Mouse (Mus musculus): ENCODE results near the gene Vmn1r46.
"Not testable (repeated sequence)": the region's sequence is repeated elsewhere in the genome, so short reads cannot be mapped to it uniquely, and the experiment has no call there.

Gene Vmn1r46

DNA sequence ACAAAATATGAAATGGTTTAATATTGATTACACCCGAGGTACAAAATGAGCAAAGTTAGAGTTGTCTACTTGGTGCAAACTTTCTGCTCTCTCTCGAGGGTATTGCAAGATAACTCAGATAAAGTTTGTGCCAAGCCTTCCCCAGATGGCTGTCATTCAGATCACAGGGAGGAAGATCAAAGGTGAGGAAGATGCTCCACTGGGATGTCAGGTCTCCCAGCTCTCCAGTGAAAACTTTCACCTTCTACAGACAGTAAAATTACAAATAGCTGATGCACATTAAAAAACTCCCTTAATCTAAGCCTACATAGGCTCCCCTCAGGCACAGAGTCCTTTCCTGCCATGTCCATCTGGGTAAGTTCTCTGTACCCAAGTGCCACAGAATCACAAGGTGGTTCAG is at the start of gene Vmn1r46:
Vmn1r46 (plus strand) TSS at position 301 of the 400 bp plus-strand sequence.
- in situ Hi-C loops (cut with MboI; ENCODE audit: low sequenced_read_pairs) = no loop called here

DNA sequence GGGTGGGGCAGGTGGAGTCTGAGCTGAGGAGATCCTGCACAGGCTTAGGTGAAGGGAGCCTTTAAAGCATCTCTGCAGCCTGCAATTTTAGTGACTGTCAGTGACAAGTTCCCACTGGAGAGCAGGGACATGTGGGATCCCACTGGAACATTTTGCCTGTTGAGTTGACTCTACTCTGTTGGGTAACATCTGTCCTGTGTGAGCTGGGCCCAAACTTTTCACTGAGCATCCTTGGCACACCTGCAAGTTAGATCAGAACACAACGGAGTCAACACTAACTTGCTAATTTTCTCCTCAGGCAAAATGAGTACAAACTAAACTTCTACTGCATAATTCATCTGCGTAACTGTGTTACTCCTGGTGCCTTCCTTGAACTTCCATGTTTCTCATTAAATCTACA is 28.6 kb upstream of the Vmn1r46 start, which contains the start of gene Vmn1r45:
Vmn1r45 (minus strand) TSS at position 101 of the 400 bp plus-strand sequence.
- in situ Hi-C loops (cut with MboI; ENCODE audit: low sequenced_read_pairs) = not testable (repeated sequence)

DNA sequence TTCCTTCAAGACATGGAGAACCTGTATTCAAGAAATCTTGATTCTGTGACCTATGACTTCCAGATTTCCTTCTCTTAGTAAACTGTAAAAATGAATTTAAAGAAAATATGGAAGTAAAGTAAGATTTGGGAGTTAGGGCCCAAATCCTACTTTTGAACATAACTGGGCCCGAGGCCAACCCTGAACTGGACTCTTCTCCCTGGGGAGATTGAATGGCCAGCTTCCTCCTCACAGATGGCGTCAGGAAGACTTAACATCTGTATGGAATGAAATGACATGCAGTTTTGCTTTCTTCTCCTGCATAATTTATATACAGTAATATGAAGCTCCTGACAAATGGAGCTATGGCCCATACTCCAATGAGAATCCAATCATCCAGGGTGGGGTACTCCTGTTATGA is 28.2 kb upstream of the Vmn1r46 start:
- in situ Hi-C loops (cut with MboI; ENCODE audit: low sequenced_read_pairs) = no loop called here

DNA sequence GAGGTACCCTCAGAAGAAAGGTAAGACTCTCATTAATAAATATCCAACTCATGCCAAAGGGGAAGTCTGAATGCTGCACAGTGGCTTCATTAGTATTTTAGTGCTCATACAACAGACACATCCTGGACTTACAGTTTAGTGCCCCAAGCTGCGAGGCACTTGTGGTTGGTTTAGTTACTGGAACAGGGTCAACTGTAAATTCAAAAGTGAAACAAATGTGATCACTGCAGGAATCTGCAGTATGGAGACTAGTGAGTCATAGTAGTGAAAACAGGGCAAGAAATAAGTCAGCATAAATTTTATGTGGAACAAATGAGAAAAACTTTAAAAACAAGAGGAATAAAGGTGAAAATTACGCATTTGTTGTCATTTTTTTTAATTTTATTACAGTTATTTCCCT is 15.6 kb upstream of the Vmn1r46 start:
- in situ Hi-C loops (cut with MboI; ENCODE audit: low sequenced_read_pairs) = no loop called here

DNA sequence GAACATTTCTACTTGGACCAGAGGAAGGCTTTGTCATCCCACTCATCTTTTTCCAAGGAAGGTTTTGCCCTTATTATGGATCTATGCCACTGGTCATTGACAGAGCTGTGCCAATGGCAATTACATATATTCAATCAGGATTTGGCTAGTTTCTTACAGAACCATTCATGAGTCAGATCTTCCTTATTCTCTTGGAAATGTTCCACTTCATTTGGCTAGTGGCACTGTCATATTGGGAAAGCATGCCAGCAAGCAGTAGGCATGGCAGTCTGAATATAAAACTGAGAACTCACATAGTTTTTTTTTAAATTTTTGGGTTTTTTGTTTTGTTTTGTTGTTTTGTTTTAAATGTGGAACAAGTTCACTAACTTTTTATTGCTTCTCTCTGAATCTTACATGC is 2.8 kb upstream of the Vmn1r46 start:
- in situ Hi-C loops (cut with MboI; ENCODE audit: low sequenced_read_pairs) = no loop called here

DNA sequence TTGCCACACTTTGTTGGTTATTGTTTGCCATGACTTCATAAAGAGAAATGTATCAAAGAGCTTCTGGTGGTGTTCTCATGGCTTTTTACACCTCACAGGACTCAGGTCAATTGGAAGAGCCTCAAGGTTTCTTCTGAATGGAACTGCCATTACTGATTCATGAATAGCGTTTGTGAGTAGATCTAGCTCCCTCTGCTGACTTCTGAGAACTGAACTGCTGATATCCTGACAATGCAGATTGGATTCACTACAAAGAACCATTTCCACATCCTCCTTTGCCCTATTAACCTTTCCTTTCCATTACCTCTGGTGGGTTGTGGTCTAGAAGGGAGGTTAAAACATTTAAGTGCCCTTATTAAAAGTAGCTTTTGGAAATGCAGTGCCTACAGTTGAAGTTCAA is 16.9 kb downstream of the Vmn1r46 start:
- in situ Hi-C loops (cut with MboI; ENCODE audit: low sequenced_read_pairs) = loop anchor here (25.0 kb wide), 1 partner anchor 274 kb away; the partner anchor contains the start of gene Vmn1r40

DNA sequence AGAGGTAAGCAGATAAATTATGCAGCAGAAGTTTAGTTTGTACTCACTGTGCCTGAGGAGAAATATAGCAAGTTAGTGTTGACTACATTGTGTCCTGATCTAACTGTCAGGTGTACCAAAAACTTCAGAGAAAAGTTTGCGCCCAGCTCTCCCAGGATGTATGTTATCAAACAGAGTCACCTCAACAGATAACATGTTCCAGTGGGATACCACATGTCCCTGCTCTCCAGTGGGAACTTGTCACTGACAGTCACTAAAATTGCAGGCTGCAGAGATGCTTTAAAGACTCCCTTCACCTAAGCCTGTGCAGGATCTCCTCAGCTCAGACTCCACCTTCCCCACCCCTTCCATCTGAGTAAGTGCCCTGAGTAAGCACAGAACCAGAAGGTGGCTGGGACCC is 46.7 kb downstream of the Vmn1r46 start, which contains the start of gene Vmn1r47:
Vmn1r47 (plus strand) TSS at position 301 of the 400 bp plus-strand sequence.
- in situ Hi-C loops (cut with MboI; ENCODE audit: low sequenced_read_pairs) = not testable (repeated sequence)

Measured in CH12F3 (cell line).